Mouse (Mus musculus): Measurements from ENCODE around the gene Topbp1. TPM values are rescaled to one million over a fixed set of nuclear protein-coding genes. Genes with fewer than 3 reads are reported as not detected.

The Topbp1 gene
- polyA plus RNA-seq, 1 experiment from 2014 or later, result 66.3 TPM

DNA sequence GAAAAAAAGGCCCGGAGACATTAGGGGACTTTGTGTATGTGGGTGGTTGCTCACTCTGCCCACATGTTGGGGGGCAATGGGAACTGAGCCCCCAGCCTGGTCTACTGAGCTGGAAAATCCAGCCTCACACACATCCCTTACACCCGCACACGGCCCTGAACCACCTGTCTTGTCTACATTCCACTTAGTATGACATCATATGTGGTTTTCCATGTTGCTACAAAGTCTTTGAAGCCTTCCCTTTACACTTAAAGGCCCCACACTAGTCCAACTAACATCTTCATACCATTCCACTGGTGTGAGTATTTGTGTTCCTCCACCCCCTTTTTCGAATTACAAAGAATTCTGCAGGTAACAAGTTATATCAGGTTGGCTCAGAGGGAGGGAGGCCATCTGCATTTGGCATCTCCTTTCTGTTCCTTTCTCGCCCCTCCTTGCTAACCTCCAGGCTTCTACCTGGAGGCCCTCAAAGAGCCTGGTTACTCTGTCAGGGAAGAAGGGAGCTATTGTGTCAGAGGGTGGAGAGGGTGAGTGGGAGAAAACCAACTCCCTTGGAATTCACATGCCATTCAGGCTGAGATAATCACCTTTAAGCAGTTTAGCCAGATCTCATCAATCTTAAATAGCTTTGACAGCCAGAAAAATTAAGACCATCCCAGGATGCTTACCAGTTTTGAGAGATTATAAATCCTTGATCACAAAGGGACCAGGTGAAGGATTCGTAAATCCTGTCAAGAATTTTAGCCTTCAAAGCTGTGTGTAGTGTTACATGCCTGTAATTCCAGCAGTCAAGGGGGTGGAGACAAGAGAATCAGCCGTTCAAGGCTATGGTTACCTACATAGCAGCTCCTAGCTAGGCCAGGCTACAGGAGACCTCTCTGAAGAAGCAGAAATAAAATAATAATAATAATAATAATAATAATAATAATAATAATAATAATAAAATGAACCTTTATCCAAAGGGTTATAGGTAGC, 71.6 kb downstream of the Topbp1 start:
- Histone ChIP-seq H3K36me3 (ENCODE audit: poor library complexity, severe bottlenecking) (no peaks in the 10 kb centered on the region), H3K27me3 (no peaks in the 10 kb centered on the region), H3K4me1 (no peaks in the 10 kb centered on the region), H3K4me3 (no peak overlapping the region), H3K9me3 (replicated peaks) (no peaks in the 10 kb centered on the region), H3K4me2 (no peak overlapping the region), H3K27ac (no peak overlapping the region), H3K9ac (no peak overlapping the region)
- 67% methylated on average over 7 of the region's 7 CpGs for WGBS
- ATAC-seq, result no peak

DNA sequence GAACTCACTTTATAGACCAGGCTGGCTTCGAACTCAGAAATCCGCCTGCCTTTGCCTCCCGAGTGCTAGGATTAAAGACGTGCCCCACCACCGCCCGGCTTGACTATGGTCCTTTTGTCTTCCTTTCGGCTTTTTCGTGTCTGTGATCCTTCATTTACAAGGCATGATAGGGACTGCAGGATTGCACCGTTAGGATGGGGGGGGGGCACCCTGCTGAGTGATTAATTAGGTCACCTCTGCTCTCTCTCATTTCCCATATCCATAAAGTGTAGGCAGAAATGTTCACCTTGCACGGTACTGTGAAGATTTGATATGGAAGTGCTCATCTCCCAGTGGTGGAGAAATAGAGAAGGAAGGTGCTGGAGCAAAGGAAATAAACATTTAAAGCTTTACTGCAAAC, 73.7 kb downstream of the Topbp1 start:
- Histone ChIP-seq H3K4me1 (no peaks in the 10 kb centered on the region), H3K9me3 (replicated peaks) (no peaks in the 10 kb centered on the region), H3K9ac (no peak overlapping the region), H3K27me3 (no peaks in the 10 kb centered on the region), H3K36me3 (ENCODE audit: poor library complexity, severe bottlenecking) (no peaks in the 10 kb centered on the region), H3K27ac (no peak overlapping the region), H3K4me3 (no peak overlapping the region), H3K4me2 (no peak overlapping the region)
- 45% methylated on average over 10 of the region's 10 CpGs for WGBS
- no peak for ATAC-seq

DNA sequence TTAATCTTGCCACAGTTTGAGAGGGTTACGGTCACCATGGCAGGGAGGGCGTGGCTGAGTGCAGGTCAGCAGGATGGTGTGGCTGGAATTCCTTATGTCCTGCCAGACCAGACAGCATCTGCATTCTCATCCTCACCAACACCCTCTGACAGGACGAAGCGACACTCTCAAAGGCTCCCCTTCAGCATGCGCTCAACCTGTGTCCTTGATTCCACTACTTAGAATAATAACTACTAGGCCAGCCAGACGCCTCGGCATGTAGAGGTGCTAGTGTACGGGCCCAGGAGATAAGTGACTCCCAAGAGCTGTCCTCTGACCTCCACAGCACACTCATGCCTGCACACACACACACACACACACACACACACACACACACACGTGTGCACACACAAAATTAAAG, 74.2 kb downstream of the Topbp1 start:
- no peak for ATAC-seq
- H3K9me3 ChIP-seq (replicated peaks), result no peaks in the 10 kb centered on the region
- whole genome bisulfite sequencing, result 78% methylated on average over 9 of the region's 9 CpGs

DNA sequence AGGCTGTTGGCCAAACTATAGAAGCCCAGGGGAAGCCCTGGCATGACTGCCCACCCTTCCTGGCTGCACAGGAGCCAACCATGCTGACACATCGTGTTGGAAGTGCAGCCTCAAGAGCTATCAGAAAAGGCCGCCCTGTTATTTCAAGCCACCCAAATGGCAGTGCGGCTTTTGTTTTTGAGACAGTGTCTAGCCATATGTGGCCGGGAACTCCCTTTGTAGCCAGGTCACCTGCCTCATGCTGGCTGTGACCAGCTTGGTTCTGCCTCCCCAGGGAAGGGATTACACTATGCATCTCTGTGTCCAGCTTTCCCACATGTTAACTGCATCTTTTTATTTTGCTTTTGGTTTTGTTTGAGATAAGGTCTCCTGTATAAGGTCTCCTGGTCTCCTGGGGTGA, 75.6 kb downstream of the Topbp1 start:
- no peak overlapping the region for H3K4me3 ChIP-seq
- 73% methylated on average over 4 of the region's 4 CpGs for WGBS
- H3K9me3 ChIP-seq (replicated peaks), result no peaks in the 10 kb centered on the region
- H3K27me3 ChIP-seq, result no peaks in the 10 kb centered on the region
- H3K4me2 ChIP-seq, result no peak overlapping the region
- no peaks in the 10 kb centered on the region for H3K4me1 ChIP-seq
- no peak for ATAC-seq
- no peak overlapping the region for H3K9ac ChIP-seq
- H3K27ac ChIP-seq, result no peak overlapping the region
- no peaks in the 10 kb centered on the region for H3K36me3 ChIP-seq (ENCODE audit: poor library complexity, severe bottlenecking)

More for the DNA sequence above, 74.2 kb downstream of the Topbp1 start:
- H3K4me1 ChIP-seq, result no peaks in the 10 kb centered on the region
- H3K27ac ChIP-seq, result no peak overlapping the region
- H3K36me3 ChIP-seq (ENCODE audit: poor library complexity, severe bottlenecking), result no peaks in the 10 kb centered on the region
- no peak overlapping the region for H3K4me2 ChIP-seq
- H3K4me3 ChIP-seq, result no peak overlapping the region
- H3K27me3 ChIP-seq, result no peaks in the 10 kb centered on the region
- H3K9ac ChIP-seq, result no peak overlapping the region

DNA sequence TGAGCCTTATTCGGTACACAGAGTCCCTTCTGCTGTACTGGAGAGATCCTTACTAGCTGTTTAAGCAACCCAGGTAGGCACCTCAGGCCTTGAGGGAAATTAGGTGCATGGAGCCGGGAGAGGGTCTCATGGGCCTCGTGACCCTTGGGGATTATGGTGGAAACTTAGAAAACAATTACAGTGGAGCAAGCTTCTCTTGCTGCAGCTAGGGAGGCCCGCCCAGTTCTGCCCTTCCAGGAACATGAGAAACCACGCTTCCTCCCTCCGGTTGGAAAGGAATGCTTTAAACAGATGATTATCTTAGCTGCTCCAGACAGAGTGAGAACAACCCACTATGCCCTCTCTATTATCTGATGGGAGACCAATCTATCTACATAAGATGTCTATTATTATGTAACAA, 78.0 kb downstream of the Topbp1 start:
- H3K9me3 ChIP-seq (replicated peaks), result no peaks in the 10 kb centered on the region
- no peak for ATAC-seq
- WGBS, result 79% methylated on average over 6 of the region's 6 CpGs
- no peaks in the 10 kb centered on the region for H3K36me3 ChIP-seq (ENCODE audit: poor library complexity, severe bottlenecking)
- H3K27ac ChIP-seq, result no peak overlapping the region
- H3K4me3 ChIP-seq, result no peak overlapping the region
- no peak overlapping the region for H3K9ac ChIP-seq
- no peaks in the 10 kb centered on the region for H3K4me1 ChIP-seq
- H3K4me2 ChIP-seq, result no peak overlapping the region
- H3K27me3 ChIP-seq, result no peaks in the 10 kb centered on the region

DNA sequence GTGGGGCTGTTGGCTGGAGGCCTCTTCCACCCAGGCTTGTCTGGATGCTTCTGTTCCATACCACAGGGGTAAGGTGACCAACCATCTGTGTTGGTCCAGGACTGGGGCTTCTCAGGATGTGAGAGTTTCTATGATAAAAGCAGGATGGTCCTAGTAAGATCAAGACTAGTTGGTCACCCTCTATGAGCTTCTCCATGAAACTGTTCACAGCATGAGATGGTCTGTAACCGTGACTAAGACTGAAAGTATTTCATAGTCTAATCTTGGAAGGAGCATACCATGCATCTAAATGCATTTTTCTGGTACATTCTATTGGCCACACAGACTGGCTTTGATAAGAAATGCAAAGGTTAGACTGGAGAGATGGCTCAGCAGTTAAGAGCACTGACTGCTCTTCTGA, 78.6 kb downstream of the Topbp1 start:
- WGBS, result 95% methylated on average over 1 of the region's 1 CpGs
- no peaks in the 10 kb centered on the region for H3K9me3 ChIP-seq (replicated peaks)
- no peak for ATAC-seq

DNA sequence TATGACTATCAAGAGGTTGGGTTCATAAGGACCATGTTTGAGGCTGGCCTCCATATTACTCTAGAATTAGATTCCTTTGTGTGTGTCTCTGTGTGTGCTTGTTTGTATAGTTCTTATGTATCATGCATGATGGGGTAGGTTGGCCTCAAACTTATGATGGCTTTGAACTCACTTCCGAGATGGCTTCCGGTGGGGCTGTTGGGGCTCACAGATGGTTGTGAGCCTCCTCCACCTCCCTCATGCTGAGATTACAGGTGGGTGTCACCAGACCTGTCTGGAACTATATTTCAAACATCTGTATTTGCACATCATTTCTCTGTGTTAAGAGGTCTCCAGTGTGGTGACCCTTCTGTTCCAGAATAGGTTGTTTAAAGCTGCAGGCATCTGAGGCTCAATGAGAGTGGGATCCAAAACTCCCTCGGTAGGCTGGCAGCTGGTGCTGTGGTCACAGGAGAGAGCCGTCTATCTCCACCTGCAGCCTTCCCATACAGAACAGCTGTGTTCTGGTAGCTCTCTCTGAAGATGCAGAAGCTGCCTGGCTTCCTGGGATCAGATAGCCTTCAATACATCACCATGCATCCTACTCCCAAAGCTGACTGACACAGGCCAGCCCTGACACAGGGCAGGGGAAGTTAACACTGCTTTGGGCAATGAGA, 79.3 kb downstream of the Topbp1 start:
- Histone ChIP-seq H3K4me1 (no peaks in the 10 kb centered on the region), H3K27ac (no peak overlapping the region), H3K4me3 (no peak overlapping the region), H3K9ac (no peak overlapping the region), H3K4me2 (no peak overlapping the region), H3K36me3 (ENCODE audit: poor library complexity, severe bottlenecking) (no peaks in the 10 kb centered on the region), H3K27me3 (no peaks in the 10 kb centered on the region), H3K9me3 (replicated peaks) (no peaks in the 10 kb centered on the region)
- ATAC-seq, result no peak
- WGBS, result 94% methylated on average over 4 of the region's 4 CpGs

More for the DNA sequence above, 78.6 kb downstream of the Topbp1 start:
- no peak overlapping the region for H3K4me2 ChIP-seq
- no peaks in the 10 kb centered on the region for H3K4me1 ChIP-seq
- no peaks in the 10 kb centered on the region for H3K27me3 ChIP-seq
- H3K27ac ChIP-seq, result no peak overlapping the region
- no peaks in the 10 kb centered on the region for H3K36me3 ChIP-seq (ENCODE audit: poor library complexity, severe bottlenecking)
- H3K9ac ChIP-seq, result no peak overlapping the region
- H3K4me3 ChIP-seq, result no peak overlapping the region

DNA sequence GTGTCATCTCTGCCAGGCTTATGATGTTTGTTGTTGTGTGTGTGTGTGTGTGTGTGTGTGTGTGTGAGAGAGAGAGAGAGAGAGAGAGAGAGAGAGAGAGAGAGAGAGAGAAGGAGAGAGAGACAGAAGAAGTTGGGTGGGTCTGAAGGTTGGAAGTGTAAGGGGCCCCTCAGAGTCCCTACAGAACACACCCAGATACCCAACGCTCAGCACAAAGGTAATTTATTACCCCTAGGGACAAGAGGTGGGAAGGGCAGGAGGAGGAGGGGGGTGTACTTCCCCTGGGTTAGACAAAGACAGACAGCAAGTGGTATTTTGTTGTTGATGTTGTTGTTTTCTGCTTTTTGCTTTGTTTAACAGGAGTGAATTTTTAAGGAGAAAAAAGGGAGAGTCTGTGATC, 80.6 kb downstream of the Topbp1 start:
- H3K9ac ChIP-seq, result no peak overlapping the region
- H3K4me3 ChIP-seq, result no peak overlapping the region
- no peak overlapping the region for H3K27ac ChIP-seq
- no peak overlapping the region for H3K4me2 ChIP-seq
- H3K27me3 ChIP-seq, result no peaks in the 10 kb centered on the region
- no peak for ATAC-seq
- 20% methylated on average over 1 of the region's 1 CpGs for WGBS
- no peaks in the 10 kb centered on the region for H3K36me3 ChIP-seq (ENCODE audit: poor library complexity, severe bottlenecking)
- H3K9me3 ChIP-seq (replicated peaks), result no peaks in the 10 kb centered on the region
- H3K4me1 ChIP-seq, result no peaks in the 10 kb centered on the region

DNA sequence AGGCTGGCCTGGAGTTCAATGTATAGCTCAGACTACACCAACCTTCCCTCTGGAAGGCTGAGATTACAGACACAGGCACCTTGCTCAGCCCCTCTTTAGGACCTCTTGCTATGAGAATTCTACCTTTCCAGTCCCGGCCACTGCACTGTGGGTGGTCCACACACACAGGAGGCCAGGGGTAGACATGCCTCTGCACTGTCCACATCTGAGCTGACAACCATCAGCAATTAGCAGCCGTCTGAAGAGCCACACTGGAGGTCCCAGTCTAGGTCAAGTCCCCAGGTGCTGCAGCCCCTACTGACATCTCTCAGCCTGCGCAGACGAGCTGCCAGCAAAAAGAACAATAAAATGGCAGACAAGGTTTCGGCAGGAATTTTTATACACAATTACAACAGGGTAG, 81.6 kb downstream of the Topbp1 start:
- H3K9ac ChIP-seq, result no peak overlapping the region
- no peak overlapping the region for H3K4me2 ChIP-seq
- no peak overlapping the region for H3K4me3 ChIP-seq
- no peaks in the 10 kb centered on the region for H3K9me3 ChIP-seq (replicated peaks)
- H3K27me3 ChIP-seq, result no peaks in the 10 kb centered on the region
- WGBS, result 44% methylated on average over 5 of the region's 5 CpGs
- H3K4me1 ChIP-seq, result no peaks in the 10 kb centered on the region
- ATAC-seq, result no peak
- H3K27ac ChIP-seq, result no peak overlapping the region
- no peaks in the 10 kb centered on the region for H3K36me3 ChIP-seq (ENCODE audit: poor library complexity, severe bottlenecking)

DNA sequence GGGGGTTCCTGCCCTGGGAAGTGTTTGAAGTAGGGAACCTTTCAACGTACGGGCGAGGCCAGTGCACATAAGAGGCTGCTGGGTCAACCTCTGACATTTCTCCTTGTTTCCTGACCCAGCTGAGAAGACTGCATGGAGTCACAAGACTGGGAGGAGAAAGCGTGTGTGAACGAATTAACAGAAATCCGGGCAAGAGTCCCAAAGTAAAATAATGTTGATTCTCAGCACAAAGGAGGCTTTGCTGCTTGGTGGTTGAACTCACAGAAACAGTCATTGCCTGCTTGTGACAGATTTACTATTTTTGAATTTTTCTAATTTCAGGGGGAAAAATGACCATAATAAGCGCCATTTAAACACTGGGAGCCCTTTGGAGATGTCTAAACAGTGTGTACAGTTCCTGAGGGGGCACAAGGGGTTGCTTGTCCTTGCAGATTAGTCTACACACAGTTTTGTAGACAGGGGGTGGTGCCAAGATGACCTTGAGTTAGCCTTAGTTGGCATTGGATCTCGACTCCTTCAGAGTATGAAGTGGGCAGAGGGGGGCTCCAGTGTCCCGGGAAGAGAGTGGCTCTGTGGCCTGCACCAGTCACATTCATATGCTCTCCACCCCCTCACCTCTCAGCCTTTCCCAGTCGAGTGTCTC, 82.1 kb downstream of the Topbp1 start:
- H3K9ac ChIP-seq, result no peak overlapping the region
- H3K4me2 ChIP-seq, result no peak overlapping the region
- H3K27ac ChIP-seq, result no peak overlapping the region
- H3K9me3 ChIP-seq (replicated peaks), result no peaks in the 10 kb centered on the region
- no peak overlapping the region for H3K4me3 ChIP-seq
- no peak for ATAC-seq
- 70% methylated on average over 10 of the region's 10 CpGs for WGBS
- no peaks in the 10 kb centered on the region for H3K27me3 ChIP-seq
- H3K36me3 ChIP-seq (ENCODE audit: poor library complexity, severe bottlenecking), result no peaks in the 10 kb centered on the region
- no peaks in the 10 kb centered on the region for H3K4me1 ChIP-seq

DNA sequence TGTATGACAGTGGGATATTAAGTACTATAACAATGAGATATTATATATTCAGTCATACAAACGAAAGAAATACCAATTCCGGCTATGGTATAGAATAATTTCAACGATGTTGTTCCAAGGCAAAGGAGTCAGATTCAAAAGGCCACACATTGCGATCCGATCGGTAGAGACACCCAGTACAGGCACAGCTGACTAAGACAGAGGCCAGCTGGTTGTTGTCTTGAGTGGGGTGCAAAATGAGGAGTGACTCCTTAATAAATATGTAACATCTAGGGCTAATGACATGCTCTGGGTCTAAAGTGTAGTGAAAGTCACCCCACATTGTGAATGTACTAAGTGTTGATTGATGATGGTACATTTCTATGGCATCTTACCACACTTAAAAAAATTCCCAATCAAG, 84.2 kb downstream of the Topbp1 start:
- WGBS, result 97% methylated on average over 6 of the region's 6 CpGs
- no peaks in the 10 kb centered on the region for H3K4me1 ChIP-seq
- no peaks in the 10 kb centered on the region for H3K9me3 ChIP-seq (replicated peaks)
- H3K27me3 ChIP-seq, result no peaks in the 10 kb centered on the region
- H3K27ac ChIP-seq, result no peak overlapping the region
- no peak overlapping the region for H3K4me2 ChIP-seq
- ATAC-seq, result no peak
- no peak overlapping the region for H3K4me3 ChIP-seq
- no peak overlapping the region for H3K9ac ChIP-seq
- H3K36me3 ChIP-seq (ENCODE audit: poor library complexity, severe bottlenecking), result no peaks in the 10 kb centered on the region

DNA sequence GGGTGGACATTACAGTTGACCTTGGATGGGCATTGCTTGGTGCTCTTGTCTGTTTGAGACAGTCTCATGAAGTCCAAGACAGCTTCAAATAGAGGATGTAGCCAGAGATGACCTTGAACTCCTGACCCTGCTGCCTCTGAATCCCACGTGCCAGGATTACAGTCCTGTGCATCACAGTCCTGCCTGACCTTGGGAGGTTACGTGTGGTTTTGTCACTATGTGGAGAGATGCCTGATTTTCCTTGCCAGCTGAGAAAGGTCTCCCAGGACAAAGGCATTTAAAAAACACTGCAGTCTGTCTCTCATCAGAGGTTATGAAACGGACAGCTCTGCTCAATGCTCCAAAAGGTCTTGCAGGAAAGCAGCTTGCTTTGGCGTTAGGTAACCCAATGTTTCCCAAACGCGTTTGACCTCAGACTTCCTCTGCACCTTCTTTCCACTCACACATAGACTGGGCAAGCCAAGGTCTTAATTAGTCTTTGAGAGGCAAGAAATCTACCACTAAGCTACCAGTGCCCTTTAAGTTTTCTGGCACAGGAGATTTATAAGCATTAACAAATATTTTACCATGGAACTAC, 86.9 kb downstream of the Topbp1 start:
- Histone ChIP-seq H3K4me1 (no peaks in the 10 kb centered on the region), H3K36me3 (ENCODE audit: poor library complexity, severe bottlenecking) (no peaks in the 10 kb centered on the region), H3K4me2 (no peak overlapping the region), H3K9ac (no peak overlapping the region), H3K9me3 (replicated peaks) (no peaks in the 10 kb centered on the region), H3K4me3 (no peak overlapping the region), H3K27me3 (no peaks in the 10 kb centered on the region), H3K27ac (no peak overlapping the region)
- ATAC-seq, result no peak
- WGBS, result 80% methylated on average over 6 of the region's 6 CpGs
